13 mouse cellular contexts compared by ENCODE assay signal in genomic region chr3:89332476-89332875, GRCm38 (mm10). TPM values are rescaled to one million over a fixed set of nuclear protein-coding genes. Genes with fewer than 3 reads are reported as not detected.
DNase-seq lines count a peak whose midpoint lies in the region; ATAC-seq lines count a peak whose summit lies in the region.
"Had no signal": no experiment of that assay in that cellular context is flagged by ENCODE, and none has a peak within 500 bp of the region (broad histone marks: within the 10 kb centered on the region; RNA-seq: fewer than 3 reads in every experiment).

No protein-coding gene starts in this region.

- no peak for DNase-seq in neural tube, embryonic 10.5 days (ENCODE audit: extremely low spot score, low spot score)
- DNase-seq in thymus, postnatal 0 days (ENCODE audit: low spot score) = no peak
- DNase-seq in kidney, adult 8-10 months = no peak
- DNase-seq: adrenal gland, postnatal 25 days; cerebellum, adult 11-12 months; heart, adult 2 months; kidney, adult 11 months; liver, embryonic 13.5 days; thymus, postnatal 14 days had no signal

- no peaks in the 10 kb centered on the region for H3K9me3 ChIP-seq in neural tube, embryonic 13.5 days
- no peaks in the 10 kb centered on the region for H3K9me3 ChIP-seq in forebrain, embryonic 16.5 days (ENCODE audit: control insufficient read depth, low read length)
- H3K9me3 ChIP-seq in limb, embryonic 12.5 days = no peaks in the 10 kb centered on the region
- H3K9me3 ChIP-seq in stomach, embryonic 15.5 days = no peaks in the 10 kb centered on the region
- H3K9me3 ChIP-seq: liver, embryonic 13.5 days had no signal

- peak overlapping the region; percentile 23; the same call in 1 of the 2 replicates for H3K9ac ChIP-seq in neural tube, embryonic 13.5 days
- no peak overlapping the region for H3K9ac ChIP-seq in forebrain, embryonic 16.5 days (replicated peaks; ENCODE audit: low read depth, low read length)
- no peak overlapping the region; the same call in 1 of the 2 replicates for H3K9ac ChIP-seq in limb, embryonic 12.5 days (replicated peaks)
- no peak overlapping the region for H3K9ac ChIP-seq in stomach, embryonic 15.5 days
- H3K9ac ChIP-seq: liver, embryonic 13.5 days had no signal

- H3K36me3 ChIP-seq in neural tube, embryonic 13.5 days = peaks cover 11% of the 10 kb centered on the region
- H3K36me3 ChIP-seq in forebrain, embryonic 16.5 days (ENCODE audit: control insufficient read depth, insufficient read depth) = no peaks in the 10 kb centered on the region
- peaks cover 31% of the 10 kb centered on the region for H3K36me3 ChIP-seq in limb, embryonic 12.5 days
- H3K36me3 ChIP-seq in stomach, embryonic 15.5 days = peaks cover 16% of the 10 kb centered on the region; the same call in 1 of the 2 replicates
- H3K36me3 ChIP-seq: liver, embryonic 13.5 days had no signal

- H3K27me3 ChIP-seq in neural tube, embryonic 13.5 days = no peaks in the 10 kb centered on the region
- no peaks in the 10 kb centered on the region for H3K27me3 ChIP-seq in forebrain, embryonic 16.5 days (replicated peaks; ENCODE audit: control insufficient read depth, insufficient read depth, low read length)
- H3K27me3 ChIP-seq in limb, embryonic 12.5 days = no peaks in the 10 kb centered on the region; the same call in 1 of the 2 replicates
- H3K27me3 ChIP-seq in stomach, embryonic 15.5 days (replicated peaks) = no peaks in the 10 kb centered on the region

- H3K27ac ChIP-seq in neural tube, embryonic 13.5 days (replicated peaks) = peak overlapping the region; percentile 67
- no peak overlapping the region for H3K27ac ChIP-seq in forebrain, embryonic 16.5 days (ENCODE audit: low read length)
- peak overlapping the region; percentile 51 for H3K27ac ChIP-seq in limb, embryonic 12.5 days
- H3K27ac ChIP-seq in stomach, embryonic 15.5 days = no peak overlapping the region
- H3K27ac ChIP-seq: heart, adult 2 months; liver, embryonic 13.5 days had no signal

- no peak for ATAC-seq in neural tube, embryonic 13.5 days (ENCODE audit: low read depth)
- peak; percentile 10; the same call in 1 of the 2 replicates for ATAC-seq in forebrain, embryonic 16.5 days
- no peak for ATAC-seq in limb, embryonic 12.5 days (ENCODE audit: insufficient number of reproducible peaks, insufficient read depth, low FRiP score, low TSS enrichment, low read depth)
- 0 out of 2 replicates have a peak, but pooled peaks have one; percentile 8 for ATAC-seq in stomach, embryonic 15.5 days (ENCODE audit: insufficient read depth, low FRiP score, low read depth)

- WGBS in neural tube, embryonic 13.5 days = 33% methylated on average over 12 of the region's 12 CpGs
- 22% methylated on average over 12 of the region's 12 CpGs for WGBS in forebrain, embryonic 16.5 days
- WGBS in limb, embryonic 12.5 days = 25% methylated on average over 12 of the region's 12 CpGs
- 49% methylated on average over 12 of the region's 12 CpGs for WGBS in stomach, embryonic 15.5 days

- no peak overlapping the region for H3K4me3 ChIP-seq in neural tube, embryonic 13.5 days
- H3K4me3 ChIP-seq in forebrain, embryonic 16.5 days (replicated peaks; ENCODE audit: low read length) = no peak overlapping the region
- no peak overlapping the region for H3K4me3 ChIP-seq in limb, embryonic 12.5 days (replicated peaks)
- no peak overlapping the region for H3K4me3 ChIP-seq in stomach, embryonic 15.5 days (replicated peaks)
- H3K4me3 ChIP-seq: heart, adult 2 months; liver, embryonic 13.5 days had no signal

- peaks cover 74% of the 10 kb centered on the region for H3K4me1 ChIP-seq in neural tube, embryonic 13.5 days (replicated peaks)
- H3K4me1 ChIP-seq in forebrain, embryonic 16.5 days (replicated peaks; ENCODE audit: control insufficient read depth, insufficient read depth, low read length) = peaks cover 43% of the 10 kb centered on the region
- H3K4me1 ChIP-seq in limb, embryonic 12.5 days (replicated peaks) = peaks cover 70% of the 10 kb centered on the region
- H3K4me1 ChIP-seq in stomach, embryonic 15.5 days = peaks cover 41% of the 10 kb centered on the region

- no peak overlapping the region for H3K4me2 ChIP-seq in neural tube, embryonic 13.5 days
- H3K4me2 ChIP-seq in forebrain, embryonic 16.5 days (ENCODE audit: low read length) = no peak overlapping the region
- peak overlapping the region; percentile 28 for H3K4me2 ChIP-seq in limb, embryonic 12.5 days
- no peak overlapping the region for H3K4me2 ChIP-seq in stomach, embryonic 15.5 days
- H3K4me2 ChIP-seq: liver, embryonic 13.5 days had no signal

RNA-seq across cellular contexts. Expression of gene Efna4, which starts 5.4 kb away (rescaled TPM):
- polyA plus RNA-seq in neural tube, embryonic 13.5 days (2015; fragmentation: Nextera tagmentation; extraction: Ambion mirVana) = 8.5 and 10.7 TPM in 2 replicates
- polyA plus RNA-seq in forebrain, embryonic 16.5 days (2015; fragmentation: Nextera tagmentation; extraction: Ambion mirVana) = 14.1 and 16.7 TPM in 2 replicates
- 53.2 and 55.1 TPM in 2 replicates for polyA plus RNA-seq in limb, embryonic 12.5 days (2016; fragmentation: Nextera tagmentation; extraction: Ambion mirVana)
- 17.9 and 19.4 TPM in 2 replicates for polyA plus RNA-seq in stomach, embryonic 15.5 days (2015; fragmentation: Nextera tagmentation; extraction: Ambion mirVana)
- polyA plus RNA-seq in thymus, postnatal 0 days (2015; fragmentation: Nextera tagmentation; extraction: Ambion mirVana) = 5.3 and 6.0 TPM in 2 replicates

RNA-seq across cellular contexts. Expression of gene Efna3, which starts 9.7 kb away (rescaled TPM):
- polyA plus RNA-seq in neural tube, embryonic 13.5 days (2015; fragmentation: Nextera tagmentation; extraction: Ambion mirVana) = 87.4 and 90.1 TPM in 2 replicates
- 55.3 and 55.8 TPM in 2 replicates for polyA plus RNA-seq in forebrain, embryonic 16.5 days (2015; fragmentation: Nextera tagmentation; extraction: Ambion mirVana)
- 17.6 and 21.3 TPM in 2 replicates for polyA plus RNA-seq in limb, embryonic 12.5 days (2016; fragmentation: Nextera tagmentation; extraction: Ambion mirVana)
- polyA plus RNA-seq in stomach, embryonic 15.5 days (2015; fragmentation: Nextera tagmentation; extraction: Ambion mirVana) = 9.5 and 9.6 TPM in 2 replicates
- polyA plus RNA-seq in thymus, postnatal 0 days (2015; fragmentation: Nextera tagmentation; extraction: Ambion mirVana) = 0.82 and 1.0 TPM in 2 replicates
- polyA plus RNA-seq: heart, adult 2 months had no signal

RNA-seq across cellular contexts. Expression of gene Adam15, which starts 17.3 kb away (rescaled TPM):
- polyA plus RNA-seq in neural tube, embryonic 13.5 days (2015; fragmentation: Nextera tagmentation; extraction: Ambion mirVana) = 48.8 and 54.0 TPM in 2 replicates
- polyA plus RNA-seq in forebrain, embryonic 16.5 days (2015; fragmentation: Nextera tagmentation; extraction: Ambion mirVana) = 40.4 and 55.2 TPM in 2 replicates
- polyA plus RNA-seq in limb, embryonic 12.5 days (2016; fragmentation: Nextera tagmentation; extraction: Ambion mirVana) = 27.0 and 32.1 TPM in 2 replicates
- polyA plus RNA-seq in stomach, embryonic 15.5 days (2015; fragmentation: Nextera tagmentation; extraction: Ambion mirVana) = 44.7 and 53.2 TPM in 2 replicates
- 17.4 and 18.1 TPM in 2 replicates for polyA plus RNA-seq in thymus, postnatal 0 days (2015; fragmentation: Nextera tagmentation; extraction: Ambion mirVana)

RNA-seq across cellular contexts. Expression of gene Dcst2, which starts 29.3 kb away (rescaled TPM):
- polyA plus RNA-seq in neural tube, embryonic 13.5 days (2015; fragmentation: Nextera tagmentation; extraction: Ambion mirVana) = 0.17 TPM in 1 of 2 replicates, not detected in the other
- 0.27 TPM in 1 of 2 replicates, not detected in the other for polyA plus RNA-seq in forebrain, embryonic 16.5 days (2015; fragmentation: Nextera tagmentation; extraction: Ambion mirVana)
- 0.18 and 0.20 TPM in 2 replicates for polyA plus RNA-seq in limb, embryonic 12.5 days (2016; fragmentation: Nextera tagmentation; extraction: Ambion mirVana)
- polyA plus RNA-seq in stomach, embryonic 15.5 days (2015; fragmentation: Nextera tagmentation; extraction: Ambion mirVana) = 0.30 and 0.67 TPM in 2 replicates
- polyA plus RNA-seq in thymus, postnatal 0 days (2015; fragmentation: Nextera tagmentation; extraction: Ambion mirVana) = not detected in 2 replicates

RNA-seq across cellular contexts. Expression of gene Dcst1, which starts 32.6 kb away (rescaled TPM):
- polyA plus RNA-seq in neural tube, embryonic 13.5 days (2015; fragmentation: Nextera tagmentation; extraction: Ambion mirVana) = 0.88 and 1.1 TPM in 2 replicates
- polyA plus RNA-seq in forebrain, embryonic 16.5 days (2015; fragmentation: Nextera tagmentation; extraction: Ambion mirVana) = 1.2 and 1.3 TPM in 2 replicates
- 0.26 and 0.40 TPM in 2 replicates for polyA plus RNA-seq in limb, embryonic 12.5 days (2016; fragmentation: Nextera tagmentation; extraction: Ambion mirVana)
- 0.30 and 0.52 TPM in 2 replicates for polyA plus RNA-seq in stomach, embryonic 15.5 days (2015; fragmentation: Nextera tagmentation; extraction: Ambion mirVana)
- polyA plus RNA-seq in thymus, postnatal 0 days (2015; fragmentation: Nextera tagmentation; extraction: Ambion mirVana) = 0.10 and 0.14 TPM in 2 replicates
- polyA plus RNA-seq: liver, embryonic 13.5 days had no signal

Comparison
In these comparisons a context has a peak if more than half of its experiments do, and no peak if none do; other contexts are left out.
1. ATAC-seq: peak in forebrain, embryonic 16.5 days (single experiment) and stomach, embryonic 15.5 days (single experiment); none in neural tube, embryonic 13.5 days (single experiment) and limb, embryonic 12.5 days (single experiment).
2. H3K27ac ChIP-seq: peak in neural tube, embryonic 13.5 days (single experiment) and limb, embryonic 12.5 days (single experiment); none in forebrain, embryonic 16.5 days (single experiment) and stomach, embryonic 15.5 days (single experiment).